ENCODE assay signal across 15 mouse cellular contexts in the genomic region with DNA sequence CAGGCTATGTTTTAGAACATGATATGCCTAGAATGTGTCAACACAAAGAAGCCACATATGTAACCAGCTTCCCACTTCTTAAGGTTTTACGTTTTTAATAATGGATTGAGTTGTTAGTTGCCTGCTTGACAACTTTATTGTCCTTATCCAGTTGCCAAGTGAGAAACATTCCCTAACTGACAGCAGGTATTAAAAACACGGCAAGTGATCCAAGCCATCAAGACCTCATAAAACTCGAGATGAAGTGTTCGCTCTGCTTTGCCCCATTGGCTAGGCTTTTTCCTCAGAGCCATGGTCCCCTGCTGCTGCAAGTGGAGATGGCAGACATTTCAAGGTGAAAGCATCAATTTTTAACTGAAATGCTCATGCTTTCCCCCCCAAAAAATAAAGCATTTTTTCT.
"Had no signal": no experiment of that assay in that cellular context is flagged by ENCODE, and none has a peak within 500 bp of the region (broad histone marks: within the 10 kb centered on the region; RNA-seq: fewer than 3 reads in every experiment).

No protein-coding gene starts in this region.

- ATAC-seq: intestine, postnatal 0 days; liver, embryonic 12.5 days had no signal

- H3K4me1 ChIP-seq: limb, embryonic 15.5 days; liver, embryonic 12.5 days had no signal

- DNase-seq: kidney, adult 9 months; kidney, postnatal 25 days; left cerebral cortex, postnatal 4 days; lung, embryonic 14.5 days; lung, postnatal 10 days; lung, postnatal 4 days; retina, postnatal 1 day; right cerebral cortex, postnatal 4 days; spleen, adult 18-20 months; thymus, adult 18-20 months; thymus, postnatal 14 days had no signal

- H3K9ac ChIP-seq: limb, embryonic 15.5 days; liver, embryonic 12.5 days; lung, embryonic 14.5 days had no signal

- H3K36me3 ChIP-seq: limb, embryonic 15.5 days; liver, embryonic 12.5 days had no signal

- H3K4me2 ChIP-seq: limb, embryonic 15.5 days; liver, embryonic 12.5 days; lung, embryonic 14.5 days; midbrain, embryonic 11.5 days had no signal

- H3K4me3 ChIP-seq: limb, embryonic 15.5 days; liver, embryonic 12.5 days had no signal

- H3K27me3 ChIP-seq: limb, embryonic 15.5 days; liver, embryonic 12.5 days had no signal

- H3K9me3 ChIP-seq: limb, embryonic 15.5 days; liver, embryonic 12.5 days had no signal

- H3K27ac ChIP-seq: limb, embryonic 15.5 days; liver, embryonic 12.5 days had no signal
